8 mouse cellular contexts compared by ENCODE assay signal in genomic region chr7:30362652-30363343, GRCm38 (mm10). TPM values are rescaled to one million over a fixed set of nuclear protein-coding genes. Genes with fewer than 3 reads are reported as not detected.
DNase-seq lines count a peak whose midpoint lies in the region; ATAC-seq and TF ChIP-seq lines count a peak whose summit lies in the region.

Gene Lrfn3 (minus strand): TSS chr7:30362772.

- TF ChIP-seq CTCF in bone marrow macrophage, adult 2 months (IDR thresholded peaks at IDR 0.05; ENCODE audit: low read depth, low read length), result no peak

- H3K27me3 ChIP-seq in hindbrain, embryonic 13.5 days, result peaks cover 17% of the 10 kb centered on the region; the same call in 1 of the 2 replicates
- H3K27me3 ChIP-seq in midbrain, embryonic 11.5 days (ENCODE audit: control insufficient read depth, insufficient read depth, low read length), result peaks cover 2% of the 10 kb centered on the region; the same call in 1 of the 2 replicates

- TF ChIP-seq POLR2A in bone marrow macrophage, adult 2 months (IDR thresholded peaks at IDR 0.05; ENCODE audit: borderline replicate concordance, low read depth, low read length), result no peak

- DNase-seq in NIH3T3 (ENCODE audit: low read depth), result peak; percentile 89
- peak; percentile 10 for DNase-seq in fibroblast of lung, adult 2 months (ENCODE audit: low read depth)
- peak; percentile 69 to 82 for DNase-seq in left cerebral cortex, postnatal 10 days (ENCODE audit: extremely low spot score in 1 of 2, low spot score in 2 of 2)
- peak; percentile 99 for DNase-seq in midbrain, embryonic 11.5 days (ENCODE audit: low spot score, missing footprints)
- peak; percentile 74 for DNase-seq in testis, postnatal 10 days (ENCODE audit: low spot score)
- no peak for DNase-seq in urinary bladder, postnatal 25 days (ENCODE audit: low spot score)

- intact Hi-C loops in left cerebral cortex, postnatal 10 days (cut with DNase I), result no loop called here

- ATAC-seq in hindbrain, embryonic 13.5 days (ENCODE audit: low FRiP score), result peak; percentile 71
- peak; percentile 78 for ATAC-seq in midbrain, embryonic 11.5 days (ENCODE audit: low FRiP score)

- no peaks in the 10 kb centered on the region for H3K9me3 ChIP-seq in hindbrain, embryonic 13.5 days
- H3K9me3 ChIP-seq in midbrain, embryonic 11.5 days (ENCODE audit: control insufficient read depth, low read length), result no peaks in the 10 kb centered on the region

- WGBS in hindbrain, embryonic 13.5 days, result 2% methylated on average over 45 of the region's 55 CpGs
- 1% methylated on average over 38 of the region's 55 CpGs for WGBS in midbrain, embryonic 11.5 days

- peaks cover 2% of the 10 kb centered on the region; the same call in 1 of the 2 replicates for H3K4me1 ChIP-seq in bone marrow macrophage, adult 2 months (ENCODE audit: control insufficient read depth, insufficient read depth, low read length)
- H3K4me1 ChIP-seq in hindbrain, embryonic 13.5 days (replicated peaks), result peaks cover 57% of the 10 kb centered on the region
- H3K4me1 ChIP-seq in midbrain, embryonic 11.5 days (ENCODE audit: control insufficient read depth, insufficient read depth, low read length), result peaks cover 17% of the 10 kb centered on the region

- H3K4me2 ChIP-seq in hindbrain, embryonic 13.5 days, result peak within 1 kb of the TSS; percentile 88
- H3K4me2 ChIP-seq in midbrain, embryonic 11.5 days, result peak within 1 kb of the TSS; percentile 87

- H3K9ac ChIP-seq in hindbrain, embryonic 13.5 days, result peak within 1 kb of the TSS; percentile 96
- H3K9ac ChIP-seq in midbrain, embryonic 11.5 days (ENCODE audit: low read length), result peak within 1 kb of the TSS; percentile 80

- H3K4me3 ChIP-seq in bone marrow macrophage, adult 2 months (ENCODE audit: insufficient read depth, low read length), result peak within 1 kb of the TSS; percentile 68
- H3K4me3 ChIP-seq in hindbrain, embryonic 13.5 days, result peak within 1 kb of the TSS; percentile 78
- peak within 1 kb of the TSS; percentile 59 for H3K4me3 ChIP-seq in midbrain, embryonic 11.5 days (ENCODE audit: low read depth, low read length)

- H3K27ac ChIP-seq in bone marrow macrophage, adult 2 months (ENCODE audit: insufficient read depth, low read depth, low read length), result no peak within 1 kb of the TSS
- H3K27ac ChIP-seq in hindbrain, embryonic 13.5 days, result peak within 1 kb of the TSS; percentile 70
- no peak within 1 kb of the TSS for H3K27ac ChIP-seq in midbrain, embryonic 11.5 days (ENCODE audit: low read depth, low read length)

- peaks cover 20% of the 10 kb centered on the region for H3K36me3 ChIP-seq in hindbrain, embryonic 13.5 days
- no peaks in the 10 kb centered on the region for H3K36me3 ChIP-seq in midbrain, embryonic 11.5 days (ENCODE audit: control insufficient read depth, insufficient read depth, low read length)

RNA-seq across cellular contexts. Expression of gene Lrfn3, which starts in this region (rescaled TPM):
- polyA plus RNA-seq in bone marrow macrophage, adult 2 months (2012; ENCODE audit: insufficient read depth, insufficient read length, missing spikeins), result not detected in 2 replicates
- polyA plus RNA-seq in hindbrain, embryonic 13.5 days (2015; fragmentation: Nextera tagmentation; extraction: Ambion mirVana), result 13.2 and 13.4 TPM in 2 replicates
- total RNA-seq in left cerebral cortex, postnatal 10 days (2021), result 10 to 100 TPM; 48.1 to 48.2 TPM
- polyA plus RNA-seq in midbrain, embryonic 11.5 days (2014; fragmentation: Nextera tagmentation; extraction: Ambion mirVana), result 5.3 and 5.9 TPM in 2 replicates
